Comparison of ENCODE assay signal across 32 mouse cellular contexts in the genomic region with DNA sequence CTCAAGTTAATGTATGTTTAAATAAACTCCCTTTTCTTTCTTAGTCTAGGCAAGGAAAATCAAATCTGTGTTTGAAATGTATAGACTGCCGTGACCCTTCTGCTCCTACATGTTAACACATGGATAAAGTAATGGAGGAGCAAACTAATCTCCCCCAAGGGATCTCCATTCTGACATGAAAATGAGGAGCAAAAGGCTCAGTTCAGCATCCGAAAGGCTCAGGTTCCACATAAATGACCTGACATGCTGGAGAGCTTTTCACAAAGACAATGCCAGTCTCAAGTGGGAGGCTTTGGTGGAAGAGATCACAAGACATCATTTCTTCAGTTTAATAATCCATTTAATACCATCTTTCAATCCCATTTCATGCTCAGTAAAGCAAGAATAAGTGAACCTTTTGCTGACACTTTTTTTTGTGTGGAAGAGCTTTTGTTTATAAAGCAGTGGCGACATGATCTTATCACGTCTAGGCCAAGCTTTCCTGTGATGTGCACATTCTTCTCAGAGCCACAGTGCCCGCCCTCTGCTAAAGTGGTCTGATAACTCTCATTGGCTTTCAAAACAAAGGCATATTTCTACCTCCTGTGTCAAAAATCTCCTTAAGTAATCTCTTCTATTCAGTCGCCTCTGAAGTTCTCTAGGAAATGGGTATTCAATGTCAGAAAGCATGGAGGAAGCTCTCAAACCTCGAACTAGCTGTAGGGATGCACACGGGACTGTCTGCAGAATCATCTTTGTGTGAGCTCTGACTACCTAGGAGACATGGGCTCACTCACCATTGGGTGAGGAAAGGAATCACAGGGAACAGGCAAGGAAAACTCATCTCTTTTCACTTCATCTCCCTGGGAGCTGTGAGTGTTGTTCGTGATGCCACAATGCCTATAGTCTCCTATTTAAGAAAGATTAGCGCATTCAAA.
DNase-seq lines count a peak whose midpoint lies in the region; ATAC-seq and TF ChIP-seq lines count a peak whose summit lies in the region.
"Had no signal": no experiment of that assay in that cellular context is flagged by ENCODE, and none has a peak within 500 bp of the region (broad histone marks: within the 10 kb centered on the region; RNA-seq: fewer than 3 reads in every experiment).

No protein-coding gene starts in this region.

- peak overlapping the region; percentile 40; the same call in 1 of the 2 replicates for H3K27ac ChIP-seq in hindbrain, embryonic 12.5 days
- no peak overlapping the region for H3K27ac ChIP-seq in hindbrain, postnatal 0 days
- peak overlapping the region; percentile 9; the same call in 1 of the 2 replicates for H3K27ac ChIP-seq in midbrain, embryonic 13.5 days
- H3K27ac ChIP-seq in midbrain, embryonic 14.5 days (replicated peaks; ENCODE audit: low read depth, low read length), result no peak overlapping the region
- no peak overlapping the region for H3K27ac ChIP-seq in embryonic facial prominence, embryonic 11.5 days (replicated peaks; ENCODE audit: low read depth, low read length)
- no peak overlapping the region for H3K27ac ChIP-seq in lung, postnatal 0 days (ENCODE audit: low read length)
- H3K27ac ChIP-seq: embryonic facial prominence, embryonic 13.5 days; forebrain, embryonic 13.5 days; heart, embryonic 10.5 days; heart, embryonic 15.5 days; hindbrain, embryonic 13.5 days; left cerebral cortex, adult 2 months; limb, embryonic 12.5 days; liver, embryonic 15.5 days; stomach, postnatal 0 days had no signal

- DNase-seq in hindbrain, postnatal 0 days (ENCODE audit: low spot score), result no peak
- DNase-seq in midbrain, embryonic 14.5 days, result no peak
- peak; percentile 35 for DNase-seq in embryonic facial prominence, embryonic 11.5 days (ENCODE audit: low spot score)
- no peak for DNase-seq in kidney, adult 9 months
- no peak for DNase-seq in layer of hippocampus, postnatal 10 days (ENCODE audit: low spot score in 2 of 2)
- no peak for DNase-seq in lung, postnatal 0 days (ENCODE audit: low spot score)
- DNase-seq: adrenal gland, postnatal 14 days; cerebellum, adult 11-12 months; cerebellum, adult 9-11 months; gastrocnemius, postnatal 14 days; heart, postnatal 36 days; kidney, adult 18-20 months; kidney, postnatal 36 days; lung, embryonic 14.5 days; lung, postnatal 4 days; right cerebral cortex, postnatal 4 days; thymus, adult 18-20 months; thymus, postnatal 25 days had no signal

- no peaks in the 10 kb centered on the region for H3K36me3 ChIP-seq in hindbrain, embryonic 12.5 days
- H3K36me3 ChIP-seq in hindbrain, postnatal 0 days (ENCODE audit: insufficient read depth, low read length), result no peaks in the 10 kb centered on the region
- H3K36me3 ChIP-seq in midbrain, embryonic 13.5 days, result no peaks in the 10 kb centered on the region
- H3K36me3 ChIP-seq in midbrain, embryonic 14.5 days (ENCODE audit: control insufficient read depth, insufficient read depth, low read length), result no peaks in the 10 kb centered on the region
- no peaks in the 10 kb centered on the region for H3K36me3 ChIP-seq in embryonic facial prominence, embryonic 11.5 days (replicated peaks; ENCODE audit: control insufficient read depth, insufficient read depth, low read depth, low read length)
- H3K36me3 ChIP-seq in lung, postnatal 0 days (ENCODE audit: insufficient read depth, low read length), result no peaks in the 10 kb centered on the region
- H3K36me3 ChIP-seq: embryonic facial prominence, embryonic 13.5 days; heart, embryonic 10.5 days; heart, embryonic 15.5 days; hindbrain, embryonic 13.5 days; limb, embryonic 12.5 days; liver, embryonic 15.5 days had no signal

- H3K27me3 ChIP-seq in hindbrain, embryonic 12.5 days, result no peaks in the 10 kb centered on the region
- H3K27me3 ChIP-seq in hindbrain, postnatal 0 days (ENCODE audit: insufficient read depth, low read length), result no peaks in the 10 kb centered on the region
- H3K27me3 ChIP-seq in midbrain, embryonic 13.5 days, result peaks cover 34% of the 10 kb centered on the region
- no peaks in the 10 kb centered on the region for H3K27me3 ChIP-seq in midbrain, embryonic 14.5 days (ENCODE audit: control insufficient read depth, insufficient read depth, low read length)
- no peaks in the 10 kb centered on the region for H3K27me3 ChIP-seq in embryonic facial prominence, embryonic 11.5 days (ENCODE audit: control insufficient read depth, insufficient read depth, low read length)
- no peaks in the 10 kb centered on the region for H3K27me3 ChIP-seq in lung, postnatal 0 days (replicated peaks; ENCODE audit: insufficient read depth, low read length)
- H3K27me3 ChIP-seq: embryonic facial prominence, embryonic 13.5 days; forebrain, embryonic 13.5 days; heart, embryonic 15.5 days; hindbrain, embryonic 13.5 days; limb, embryonic 12.5 days; liver, embryonic 15.5 days; megakaryocyte, embryonic 14.5 days had no signal

- H3K4me3 ChIP-seq in hindbrain, embryonic 12.5 days, result no peak overlapping the region
- no peak overlapping the region for H3K4me3 ChIP-seq in hindbrain, postnatal 0 days (ENCODE audit: low read length)
- H3K4me3 ChIP-seq in midbrain, embryonic 13.5 days (replicated peaks), result no peak overlapping the region
- no peak overlapping the region for H3K4me3 ChIP-seq in midbrain, embryonic 14.5 days (replicated peaks; ENCODE audit: low read depth, low read length)
- no peak overlapping the region for H3K4me3 ChIP-seq in embryonic facial prominence, embryonic 11.5 days (ENCODE audit: low read depth, low read length)
- H3K4me3 ChIP-seq in lung, postnatal 0 days (ENCODE audit: low read depth, low read length), result no peak overlapping the region
- H3K4me3 ChIP-seq: embryonic facial prominence, embryonic 13.5 days; erythroblast, embryonic 14.5 days; forebrain, embryonic 13.5 days; heart, embryonic 10.5 days; heart, embryonic 15.5 days; hindbrain, embryonic 13.5 days; left cerebral cortex, adult 2 months; limb, embryonic 12.5 days; liver, embryonic 15.5 days; megakaryocyte, embryonic 14.5 days had no signal

- no peak for ATAC-seq in hindbrain, embryonic 12.5 days (ENCODE audit: low FRiP score)
- no peak for ATAC-seq in hindbrain, postnatal 0 days
- no peak for ATAC-seq in midbrain, embryonic 13.5 days
- ATAC-seq in midbrain, embryonic 14.5 days (ENCODE audit: low FRiP score, low TSS enrichment), result no peak
- peak; percentile 65; the same call in 1 of the 2 replicates for ATAC-seq in embryonic facial prominence, embryonic 11.5 days (replicated peaks; ENCODE audit: insufficient number of reproducible peaks, low FRiP score, low TSS enrichment, low read depth)
- ATAC-seq in lung, postnatal 0 days, result no peak
- ATAC-seq: forebrain, embryonic 13.5 days; Patski had no signal

- no peak for TF ChIP-seq EP300 in lung, postnatal 0 days (IDR thresholded peaks at IDR 0.05)

- 52% methylated on average over 10 of the region's 10 CpGs for WGBS in hindbrain, embryonic 12.5 days
- 49% methylated on average over 10 of the region's 10 CpGs for WGBS in hindbrain, postnatal 0 days
- 18% methylated on average over 10 of the region's 10 CpGs for WGBS in midbrain, embryonic 13.5 days
- 8% methylated on average over 10 of the region's 10 CpGs for WGBS in midbrain, embryonic 14.5 days
- 59% methylated on average over 10 of the region's 10 CpGs for WGBS in embryonic facial prominence, embryonic 11.5 days
- WGBS in lung, postnatal 0 days, result 53% methylated on average over 10 of the region's 10 CpGs

- no peak for TF ChIP-seq CTCF in hindbrain, postnatal 0 days (IDR thresholded peaks at IDR 0.05; ENCODE audit: low read depth)
- TF ChIP-seq CTCF in lung, postnatal 0 days (IDR thresholded peaks at IDR 0.05), result no peak

- H3K9me3 ChIP-seq in hindbrain, embryonic 12.5 days (replicated peaks), result no peaks in the 10 kb centered on the region
- no peaks in the 10 kb centered on the region for H3K9me3 ChIP-seq in hindbrain, postnatal 0 days (ENCODE audit: low read length)
- no peaks in the 10 kb centered on the region for H3K9me3 ChIP-seq in midbrain, embryonic 13.5 days
- H3K9me3 ChIP-seq in midbrain, embryonic 14.5 days (ENCODE audit: control insufficient read depth, low read length), result no peaks in the 10 kb centered on the region
- H3K9me3 ChIP-seq in embryonic facial prominence, embryonic 11.5 days (replicated peaks; ENCODE audit: control insufficient read depth, low read length), result no peaks in the 10 kb centered on the region
- H3K9me3 ChIP-seq in lung, postnatal 0 days (ENCODE audit: low read length), result no peaks in the 10 kb centered on the region
- H3K9me3 ChIP-seq: embryonic facial prominence, embryonic 13.5 days; forebrain, embryonic 13.5 days; heart, embryonic 10.5 days; heart, embryonic 15.5 days; hindbrain, embryonic 13.5 days; limb, embryonic 12.5 days; liver, embryonic 15.5 days had no signal

- H3K9ac ChIP-seq in hindbrain, embryonic 12.5 days, result no peak overlapping the region
- no peak overlapping the region for H3K9ac ChIP-seq in hindbrain, postnatal 0 days (replicated peaks; ENCODE audit: low read length)
- no peak overlapping the region for H3K9ac ChIP-seq in midbrain, embryonic 13.5 days (replicated peaks)
- H3K9ac ChIP-seq in midbrain, embryonic 14.5 days (replicated peaks; ENCODE audit: low read length), result no peak overlapping the region
- no peak overlapping the region for H3K9ac ChIP-seq in embryonic facial prominence, embryonic 11.5 days (replicated peaks; ENCODE audit: low read length)
- no peak overlapping the region for H3K9ac ChIP-seq in lung, postnatal 0 days (replicated peaks; ENCODE audit: low read depth)
- H3K9ac ChIP-seq: embryonic facial prominence, embryonic 13.5 days; forebrain, embryonic 13.5 days; heart, embryonic 15.5 days; hindbrain, embryonic 13.5 days; limb, embryonic 12.5 days; liver, embryonic 15.5 days; lung, embryonic 14.5 days had no signal

- H3K4me2 ChIP-seq in hindbrain, embryonic 12.5 days (replicated peaks), result no peak overlapping the region
- no peak overlapping the region for H3K4me2 ChIP-seq in hindbrain, postnatal 0 days (ENCODE audit: low read depth, low read length)
- no peak overlapping the region for H3K4me2 ChIP-seq in midbrain, embryonic 13.5 days (replicated peaks)
- no peak overlapping the region for H3K4me2 ChIP-seq in midbrain, embryonic 14.5 days (ENCODE audit: low read length)
- no peak overlapping the region for H3K4me2 ChIP-seq in embryonic facial prominence, embryonic 11.5 days (ENCODE audit: low read depth, low read length)
- no peak overlapping the region for H3K4me2 ChIP-seq in lung, postnatal 0 days (replicated peaks; ENCODE audit: low read depth, low read length)
- H3K4me2 ChIP-seq: embryonic facial prominence, embryonic 13.5 days; forebrain, embryonic 13.5 days; heart, embryonic 15.5 days; hindbrain, embryonic 13.5 days; limb, embryonic 12.5 days; liver, embryonic 15.5 days; lung, embryonic 14.5 days had no signal

- H3K4me1 ChIP-seq in hindbrain, embryonic 12.5 days, result 0 out of 2 replicates have a peak, but pooled peaks cover 2% of the 10 kb centered on the region
- H3K4me1 ChIP-seq in hindbrain, postnatal 0 days (ENCODE audit: insufficient read depth, low read length), result no peaks in the 10 kb centered on the region
- peaks cover 13% of the 10 kb centered on the region for H3K4me1 ChIP-seq in midbrain, embryonic 13.5 days (replicated peaks)
- peaks cover 6% of the 10 kb centered on the region for H3K4me1 ChIP-seq in midbrain, embryonic 14.5 days (ENCODE audit: control insufficient read depth, insufficient read depth, low read length)
- no peaks in the 10 kb centered on the region for H3K4me1 ChIP-seq in embryonic facial prominence, embryonic 11.5 days (ENCODE audit: control insufficient read depth, insufficient read depth, low read length)
- no peaks in the 10 kb centered on the region for H3K4me1 ChIP-seq in lung, postnatal 0 days (ENCODE audit: insufficient read depth, low read depth, low read length)
- H3K4me1 ChIP-seq: embryonic facial prominence, embryonic 13.5 days; forebrain, embryonic 13.5 days; heart, embryonic 10.5 days; heart, embryonic 15.5 days; hindbrain, embryonic 13.5 days; limb, embryonic 12.5 days; liver, embryonic 15.5 days; megakaryocyte, embryonic 14.5 days had no signal

Comparison
In these comparisons a context has a peak if more than half of its experiments do, and no peak if none do; other contexts are left out.
1. H3K27ac ChIP-seq: peak in hindbrain, embryonic 12.5 days (single experiment) and midbrain, embryonic 13.5 days (single experiment); none in hindbrain, postnatal 0 days (single experiment), midbrain, embryonic 14.5 days (single experiment), embryonic facial prominence, embryonic 11.5 days (single experiment) and lung, postnatal 0 days (single experiment).